Mouse (Mus musculus) liver, postnatal 0 days (tissue): ENCODE data around the gene Map1b.

ENCODE experiments used
- CTCF ChIP-seq: sonication (generic); IDR thresholded peaks from 2 replicates; pipeline ENCODE4 v1.5.1; 2016; ENCODE audit warnings: antibody characterized with exemption, low read depth
- EP300 ChIP-seq: IDR thresholded peaks from 2 replicates; pipeline ENCODE4 v1.6.1; 2016; ENCODE audit warnings: antibody characterized with exemption, low read depth, mild to moderate bottlenecking

DNA sequence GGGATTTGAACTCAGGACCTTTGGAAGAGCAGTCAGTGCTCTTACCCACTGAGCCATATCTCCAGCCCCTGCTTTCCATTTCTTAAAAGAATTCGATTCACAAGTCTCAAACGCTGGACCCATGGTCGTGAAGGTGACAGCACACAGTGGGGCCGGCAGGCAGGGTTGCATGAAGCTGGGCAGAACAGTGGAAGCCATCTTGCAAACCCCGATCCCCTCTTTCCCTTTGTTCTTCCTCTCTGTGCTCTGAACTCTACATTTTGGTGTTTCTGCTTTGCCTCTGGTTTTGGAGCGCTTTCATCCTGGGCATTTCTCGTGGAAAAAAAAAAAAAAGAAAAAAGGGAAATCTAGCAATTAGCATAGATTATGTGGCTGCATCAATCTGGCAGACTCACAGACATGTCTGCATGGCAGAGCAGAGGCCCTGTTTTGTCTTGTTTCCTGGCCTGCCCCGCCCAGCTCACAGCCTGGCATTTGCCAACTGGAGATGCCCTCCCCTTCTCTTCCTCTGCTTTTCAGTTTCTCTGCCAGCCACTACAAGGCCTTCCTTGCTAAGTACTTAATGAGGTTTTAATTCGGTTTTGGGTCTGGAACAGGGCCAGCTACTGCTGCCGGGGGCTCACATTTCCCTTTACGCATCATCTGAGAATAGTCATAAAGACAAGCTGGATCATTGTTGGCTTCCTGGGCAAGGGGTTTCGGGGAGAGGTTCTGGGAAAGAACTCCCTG, 57.5 kb downstream of the Map1b start:
- TF ChIP-seq CTCF (no peak), EP300 (no peak)
